Mouse (Mus musculus) E14TG2a.4 (cell line): ENCODE measurements around the gene Nudc.

Experiments used
- H3K27me3 ChIP-seq: 2 replicates; pipeline ENCODE4 v1.6.1; 2014; ENCODE audit warnings: low read length, control low read depth; ENCODE audit not compliant: insufficient read depth
- H3K36me3 ChIP-seq: 2 replicates; pipeline ENCODE4 v1.6.1; 2014; ENCODE audit warnings: low read length, control low read depth; ENCODE audit not compliant: insufficient read depth
- H3K4me1 ChIP-seq: replicated peaks from 2 replicates; pipeline ENCODE4 v1.6.1; 2014; ENCODE audit warnings: low read depth, low read length, control low read depth
- H3K4me3 ChIP-seq: replicated peaks from 2 replicates; pipeline ENCODE4 v1.5.1; 2014; ENCODE audit warnings: mild to moderate bottlenecking, low read length
- H3K9me3 ChIP-seq: 2 replicates; pipeline ENCODE4 v1.6.1; 2014; ENCODE audit warnings: low read length, control low read depth
- CTCF ChIP-seq: conservative IDR thresholded peaks from 2 replicates; pipeline ENCODE4 v1.5.1; 2014; ENCODE audit warnings: low read length
- NANOG ChIP-seq: IDR thresholded peaks from 2 replicates; pipeline ENCODE4 v1.6.1; 2014; ENCODE audit warnings: borderline replicate concordance, low read length, mixed read lengths
- POU5F1 ChIP-seq: IDR thresholded peaks from 2 replicates; pipeline ENCODE4 v1.6.1; 2014; ENCODE audit warnings: low read length, borderline replicate concordance

The Nudc gene

GRCm38 (mm10) chr4:133545272-133546231 lies at the start of gene Nudc:
Gene Nudc (minus strand): TSS chr4:133545996.
- peaks cover 39% of the 10 kb centered on the region for H3K36me3 ChIP-seq
- H3K27me3 ChIP-seq = peaks cover 4% of the 10 kb centered on the region; the same call in 1 of the 2 replicates
- peaks cover 49% of the 10 kb centered on the region for H3K4me1 ChIP-seq
- peak within 1 kb of the TSS; percentile 98 for H3K4me3 ChIP-seq
- TF ChIP-seq NANOG (no peak), CTCF (no peak), POU5F1 (no peak)
- H3K9me3 ChIP-seq = no peaks in the 10 kb centered on the region

DNA sequence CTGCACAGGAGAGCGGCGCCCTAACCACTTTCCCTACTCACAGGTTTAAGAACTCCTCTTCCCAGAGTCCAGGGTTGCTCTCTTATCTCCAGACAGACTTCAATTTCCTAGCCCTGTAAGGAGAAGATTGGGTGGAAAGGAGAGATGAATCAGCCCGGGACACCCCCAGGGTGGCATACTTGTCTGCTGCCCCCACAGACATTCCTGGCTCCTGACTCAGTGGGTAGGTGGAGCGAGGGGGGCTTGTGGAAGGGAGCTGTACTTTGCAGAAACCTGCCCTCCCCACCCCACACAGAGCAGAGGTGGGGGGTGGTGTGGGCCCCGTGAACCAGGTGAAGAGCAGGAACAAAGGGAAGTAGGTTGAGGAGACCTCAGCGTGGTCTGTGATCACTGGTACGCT lies 49.7 kb upstream of the Nudc start:
- peaks cover 22% of the 10 kb centered on the region for H3K36me3 ChIP-seq
- peak overlapping the region; percentile 43; the same call in 1 of the 2 replicates for H3K4me3 ChIP-seq
- no peaks in the 10 kb centered on the region for H3K9me3 ChIP-seq
- peaks cover 64% of the 10 kb centered on the region for H3K4me1 ChIP-seq
- TF ChIP-seq CTCF (no peak), POU5F1 (no peak), NANOG (no peak)
- H3K27me3 ChIP-seq = no peaks in the 10 kb centered on the region

DNA sequence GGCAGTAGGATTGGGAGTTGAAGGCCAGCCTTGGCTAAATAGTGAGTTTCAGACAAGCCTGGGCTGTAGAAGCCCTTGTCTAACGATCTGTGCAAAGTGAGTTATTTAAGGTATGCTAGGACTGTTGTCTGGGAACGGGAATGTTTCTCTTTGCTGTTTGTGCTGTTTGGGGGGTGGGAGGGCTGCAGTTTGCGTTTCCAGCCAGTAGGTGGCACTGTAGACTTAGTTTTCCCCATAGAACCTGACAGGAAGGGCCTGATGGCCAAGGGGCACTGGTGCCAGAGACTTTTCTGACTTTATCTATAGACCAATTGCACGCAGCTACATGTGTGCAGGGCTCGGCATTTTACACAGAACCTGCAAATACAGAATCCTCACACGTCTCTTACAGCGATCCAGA lies 46.8 kb upstream of the Nudc start:
- TF ChIP-seq POU5F1 (no peak), CTCF (peak; percentile 67)
- Histone ChIP-seq H3K27me3 (no peaks in the 10 kb centered on the region), H3K36me3 (peaks cover 51% of the 10 kb centered on the region), H3K4me1 (peaks cover 66% of the 10 kb centered on the region), H3K9me3 (no peaks in the 10 kb centered on the region), H3K4me3 (no peak overlapping the region)

- peak within 1 kb of the TSS; percentile 97 for H3K4me3 ChIP-seq
- peaks cover 80% of the 10 kb centered on the region for H3K36me3 ChIP-seq
- no peaks in the 10 kb centered on the region for H3K27me3 ChIP-seq
- TF ChIP-seq POU5F1 (no peak), NANOG (no peak), CTCF (no peak)
- no peaks in the 10 kb centered on the region for H3K9me3 ChIP-seq
- peaks cover 58% of the 10 kb centered on the region for H3K4me1 ChIP-seq
Measured at GRCm38 (mm10) chr4:133584059-133584951, 38.5 kb upstream of the Nudc start, which contains the start of gene Gpn2. Gene Gpn2 (plus strand): TSS chr4:133584362.

GRCm38 (mm10) chr4:133583690-133584058 lies 37.9 kb upstream of the Nudc start:
- no peak for TF ChIP-seq NANOG
- no peak for TF ChIP-seq CTCF
- TF ChIP-seq POU5F1 = no peak
- Histone ChIP-seq H3K9me3 (no peaks in the 10 kb centered on the region), H3K4me1 (peaks cover 58% of the 10 kb centered on the region), H3K4me3 (peak overlapping the region; percentile 97), H3K36me3 (peaks cover 80% of the 10 kb centered on the region), H3K27me3 (no peaks in the 10 kb centered on the region)

DNA sequence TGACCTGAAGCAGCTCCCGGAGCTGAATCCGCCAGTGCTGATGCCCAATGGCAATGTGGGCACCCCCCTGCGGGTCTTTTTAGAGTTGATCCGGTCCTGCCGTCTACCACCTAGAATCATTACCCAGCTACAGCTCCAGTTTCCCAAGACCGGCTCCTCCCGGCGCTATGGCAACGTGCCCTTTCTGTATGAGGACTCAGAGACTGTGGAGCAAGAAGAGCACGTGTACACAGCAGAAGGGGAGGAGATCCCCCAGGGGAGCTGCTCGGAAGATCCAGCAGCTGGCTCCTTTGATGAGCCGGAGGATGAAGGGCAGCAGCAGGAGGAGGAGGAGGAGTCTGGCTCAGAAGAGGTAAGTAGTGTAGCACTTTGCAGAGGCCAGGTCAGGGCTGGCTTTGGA lies 32.2 kb upstream of the Nudc start:
- Histone ChIP-seq H3K27me3 (no peaks in the 10 kb centered on the region), H3K9me3 (no peaks in the 10 kb centered on the region), H3K4me1 (peaks cover 47% of the 10 kb centered on the region), H3K4me3 (peak overlapping the region; percentile 48), H3K36me3 (peaks cover 54% of the 10 kb centered on the region)
- TF ChIP-seq POU5F1 = no peak
- no peak for TF ChIP-seq NANOG
- no peak for TF ChIP-seq CTCF

DNA sequence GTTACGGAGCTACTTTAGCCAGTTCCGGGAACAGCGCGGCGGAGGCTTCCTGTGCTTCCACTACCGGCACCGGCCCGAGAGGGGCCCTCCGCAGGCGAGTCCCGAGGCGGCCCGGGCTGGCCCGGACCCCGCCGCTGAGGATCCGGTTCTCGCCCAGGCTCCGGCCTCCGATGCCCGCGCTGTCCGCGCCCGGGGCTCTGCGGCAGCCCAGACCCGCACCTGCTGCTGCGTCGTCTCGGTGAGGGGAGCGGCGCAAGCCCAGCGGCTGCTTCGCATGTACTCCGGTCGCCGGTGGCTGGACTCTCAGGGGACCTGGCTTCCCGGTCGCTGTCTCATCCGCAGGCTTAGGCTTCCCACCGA lies 29.0 kb upstream of the Nudc start:
- peaks cover 50% of the 10 kb centered on the region for H3K4me1 ChIP-seq
- H3K9me3 ChIP-seq = no peaks in the 10 kb centered on the region

GRCm38 (mm10) chr4:133574070-133574842 lies 28.5 kb upstream of the Nudc start, which contains the start of gene Gpatch3:
Gene Gpatch3 (plus strand): TSS chr4:133574745.
- peaks cover 50% of the 10 kb centered on the region for H3K4me1 ChIP-seq
- H3K36me3 ChIP-seq = peaks cover 17% of the 10 kb centered on the region
- TF ChIP-seq POU5F1 (no peak), CTCF (0 out of 2 replicates have a peak, but pooled peaks have one; percentile 1)
- no peaks in the 10 kb centered on the region for H3K27me3 ChIP-seq
- H3K4me3 ChIP-seq = peak within 1 kb of the TSS; percentile 99
- no peaks in the 10 kb centered on the region for H3K9me3 ChIP-seq

More for the DNA sequence above, 29.0 kb upstream of the Nudc start:
- Histone ChIP-seq H3K4me3 (peak overlapping the region; percentile 99), H3K36me3 (peaks cover 22% of the 10 kb centered on the region), H3K27me3 (no peaks in the 10 kb centered on the region)
- no peak for TF ChIP-seq CTCF
- TF ChIP-seq POU5F1 = no peak
- TF ChIP-seq NANOG = no peak
